Mouse (Mus musculus) bone marrow macrophage, adult 2 months (primary cell): Measurements from ENCODE around the gene Olfml3.

ENCODE experiments used
- CTCF ChIP-seq: IDR thresholded peaks from 2 replicates; pipeline ENCODE4 v1.5.1; 2012; ENCODE audit warnings: low read depth, mild to moderate bottlenecking, low read length, moderate library complexity
- POLR2A ChIP-seq: IDR thresholded peaks from 2 replicates; pipeline ENCODE4 v1.6.1; 2012; ENCODE audit warnings: mild to moderate bottlenecking, low read depth, low read length, borderline replicate concordance

DNA sequence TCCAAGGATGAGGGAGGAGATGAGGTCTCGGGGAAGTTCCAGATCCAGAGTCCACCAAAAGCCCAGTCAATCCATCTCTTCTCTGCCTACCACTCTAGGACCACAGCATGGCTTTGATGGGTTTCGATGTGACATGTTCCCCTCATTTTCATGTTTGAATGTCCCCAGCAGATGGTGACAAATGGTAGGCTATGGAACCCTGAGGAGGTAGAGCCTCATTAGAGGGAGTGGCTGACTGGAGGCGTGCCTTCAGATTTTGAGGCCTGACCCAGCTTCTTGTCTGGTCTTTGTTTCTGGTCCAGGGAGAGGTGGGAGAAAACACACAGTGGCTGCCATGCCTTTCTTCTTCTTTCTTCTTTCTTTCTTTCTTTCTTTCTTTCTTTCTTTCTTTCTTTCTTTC is 47.3 kb downstream of the Olfml3 start:
- TF ChIP-seq POLR2A, result no peak
- no peak for TF ChIP-seq CTCF
